Mouse (Mus musculus) activated CD4-positive, CD25-positive, alpha-beta regulatory T cell (primary cell): ENCODE measurements around the gene Zfp523. TPM values are rescaled to one million over a fixed set of nuclear protein-coding genes. Genes with fewer than 3 reads are reported as not detected.

Experiments
- polyA plus RNA-seq, 2 experiments: library from polyadenylated mRNA; unstranded; fragments of 100-300 nt; shearing (Covaris generic); gene quantifications; one replicate each; pipeline ENCODE4 v1.2.1; 2017

The Zfp523 gene
- 10 to 100 TPM in 1 of 2 experiments, 1 to 10 TPM in 1; 8.2 to 12.0 TPM for polyA plus RNA-seq

GRCm38 (mm10) chr17:28176775-28177539 lies at the start of gene Zfp523:
Gene Zfp523 (plus strand): TSS chr17:28177129.

GRCm38 (mm10) chr17:28141771-28142699 lies 34.9 kb upstream of the Zfp523 start, which contains the start of gene Scube3:
Gene Scube3 (plus strand): TSS chr17:28142141.

GRCm38 (mm10) chr17:28207591-28208313 lies 30.8 kb downstream of the Zfp523 start, which contains the start of gene Def6:
Gene Def6 (plus strand): TSS chr17:28207778.

GRCm38 (mm10) chr17:28232475-28233060 lies 55.6 kb downstream of the Zfp523 start, which contains the start of gene Ppard:
Gene Ppard (plus strand): TSS chr17:28232700.

Other genes starting within 250 kb of the Zfp523 start
- under 1 TPM in 1 of 2 experiments, not detected in 1; 0.87 TPM for gene Tcp11, start 96.5 kb upstream of the Zfp523 start, polyA plus RNA-seq
- gene Scube3, start 35.0 kb upstream of the Zfp523 start, polyA plus RNA-seq: not detected
- gene Def6, start 30.6 kb downstream of the Zfp523 start, polyA plus RNA-seq: 100 to 1,000 TPM; 164 to 221 TPM
- gene Ppard, start 55.6 kb downstream of the Zfp523 start, polyA plus RNA-seq: 1 to 10 TPM; 2.5 to 3.7 TPM
- gene Fance, start 136.4 kb downstream of the Zfp523 start, polyA plus RNA-seq: 10 to 100 TPM; 31.6 to 35.6 TPM
- 100 to 1,000 TPM; 290 to 502 TPM for gene Rpl10a, start 151.3 kb downstream of the Zfp523 start, polyA plus RNA-seq
- under 1 TPM; 0.06 to 0.27 TPM for gene Tead3, start 173.7 kb downstream of the Zfp523 start, polyA plus RNA-seq
- gene Tulp1, start 188.1 kb downstream of the Zfp523 start, polyA plus RNA-seq: under 1 TPM in 1 of 2 experiments, not detected in 1; 0.39 TPM